Mouse (Mus musculus) spleen, adult 10 weeks (tissue): ENCODE results near the gene Mbip. TPM values are rescaled to one million over a fixed set of nuclear protein-coding genes. Genes with fewer than 3 reads are reported as not detected.

Experiments
- polyA plus RNA-seq: library from polyadenylated mRNA; stranded (reverse); fragments of 350-450 nt; fragmentation: Illumina TruSeq; extraction: RNeasy Lipid Tissue Mini Kit (QIAGEN cat#74804); gene quantifications from one replicate; pipeline ENCODE4 v1.2.3, GENCODE M21; 2015; ENCODE audit warnings: low replicate concordance; ENCODE audit not compliant: insufficient read depth

Mbip gene
- polyA plus RNA-seq = 35.0 TPM

DNA sequence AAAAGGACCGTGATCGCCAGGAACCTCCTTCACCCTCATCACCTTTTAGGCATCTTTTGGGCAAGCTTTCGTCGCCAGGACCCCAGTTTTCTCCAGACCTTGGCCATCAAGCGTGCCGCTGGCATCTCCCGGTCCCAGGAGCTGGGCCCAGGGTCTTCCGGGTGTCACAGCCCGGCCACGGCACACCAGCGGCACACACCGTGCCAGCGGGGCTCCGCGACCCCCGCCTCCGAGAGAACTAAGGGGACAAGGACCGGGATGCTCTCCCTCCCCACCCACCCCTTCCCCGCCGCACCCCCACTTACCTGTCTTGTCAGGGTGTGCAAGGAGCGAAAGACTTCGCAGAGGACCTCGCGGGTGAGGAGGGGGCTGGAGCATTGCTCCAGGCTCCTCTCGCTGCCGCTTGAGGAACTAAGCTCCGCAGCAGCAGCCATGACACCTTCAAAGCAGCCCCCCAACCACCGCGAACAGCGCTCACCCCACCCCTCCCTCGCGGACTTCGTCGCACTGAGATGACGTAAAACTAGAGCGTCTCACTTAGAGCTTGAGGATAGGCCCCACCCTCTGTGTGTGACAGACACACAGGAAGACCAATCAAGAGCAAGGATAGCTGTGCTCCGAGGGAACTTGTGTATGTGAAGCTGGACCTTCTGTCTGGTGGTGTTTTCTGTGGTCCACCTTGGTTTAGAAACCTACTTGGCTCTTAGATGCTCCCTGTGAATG is at the start of gene Mbip:
Mbip (minus strand) TSS at position 528 of the 723 bp plus-strand sequence.

Other genes starting within 250 kb of the Mbip start
- not detected for gene Nkx2-1, start 191.0 kb upstream of the Mbip start, polyA plus RNA-seq